Comparison of ENCODE assay signal across 26 mouse cellular contexts in the genomic region with DNA sequence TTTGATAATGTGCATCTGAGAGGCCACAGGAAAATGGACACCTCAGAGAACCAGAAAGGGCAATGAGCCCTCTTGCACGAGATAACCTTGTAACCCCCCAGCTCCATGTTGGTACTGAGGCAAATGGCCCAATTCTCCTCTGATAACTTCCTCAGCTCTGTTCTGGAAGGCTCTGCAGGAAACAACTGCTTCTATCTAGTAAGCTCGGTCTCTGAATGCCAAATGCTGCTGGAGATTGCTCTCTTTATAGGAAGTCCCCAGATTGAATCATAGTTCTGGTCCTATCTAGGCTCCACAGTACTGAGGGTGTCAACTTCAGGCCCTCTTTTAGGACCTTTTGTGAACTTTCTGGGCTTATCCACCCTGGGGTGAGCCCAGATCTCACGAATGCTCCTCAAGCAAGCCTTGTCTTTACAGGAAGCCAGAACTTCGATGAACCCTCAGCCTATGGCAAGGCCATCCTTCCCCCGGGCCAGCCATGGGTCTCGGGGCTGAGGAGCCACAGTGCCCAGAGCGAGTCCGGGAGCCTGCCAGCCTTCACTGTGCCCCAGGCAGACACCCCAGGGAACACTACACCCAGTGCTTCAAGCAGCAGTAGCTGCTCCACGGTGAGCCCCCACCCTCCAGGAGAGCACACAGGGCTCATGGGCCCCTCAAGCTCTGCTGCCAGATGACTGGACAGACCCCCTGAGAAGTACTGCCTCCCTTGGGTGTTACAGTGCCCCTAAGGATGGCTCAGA.
DNase-seq lines count a peak whose midpoint lies in the region; ATAC-seq lines count a peak whose summit lies in the region.
"Had no signal": no experiment of that assay in that cellular context is flagged by ENCODE, and none has a peak within 500 bp of the region (broad histone marks: within the 10 kb centered on the region; RNA-seq: fewer than 3 reads in every experiment).

No protein-coding gene starts in this region.

- no peaks in the 10 kb centered on the region for H3K27me3 ChIP-seq in intestine, embryonic 14.5 days (replicated peaks; ENCODE audit: control insufficient read depth, insufficient read depth, low read length)
- no peaks in the 10 kb centered on the region for H3K27me3 ChIP-seq in intestine, embryonic 15.5 days (replicated peaks)
- no peaks in the 10 kb centered on the region for H3K27me3 ChIP-seq in midbrain, embryonic 10.5 days (ENCODE audit: low read depth, poor library complexity, severe bottlenecking)
- H3K27me3 ChIP-seq in midbrain, embryonic 14.5 days (ENCODE audit: control insufficient read depth, insufficient read depth, low read length) = no peaks in the 10 kb centered on the region
- H3K27me3 ChIP-seq in embryonic facial prominence, embryonic 10.5 days (replicated peaks; ENCODE audit: low read depth, poor library complexity, severe bottlenecking) = no peaks in the 10 kb centered on the region
- H3K27me3 ChIP-seq: heart, embryonic 15.5 days; hindbrain, embryonic 15.5 days; neural tube, embryonic 13.5 days had no signal

- no peak overlapping the region for H3K4me2 ChIP-seq in intestine, embryonic 14.5 days (ENCODE audit: low read length)
- H3K4me2 ChIP-seq in intestine, embryonic 15.5 days (replicated peaks) = no peak overlapping the region
- H3K4me2 ChIP-seq in midbrain, embryonic 14.5 days (ENCODE audit: low read length) = no peak overlapping the region
- H3K4me2 ChIP-seq: embryonic facial prominence, embryonic 13.5 days; heart, embryonic 15.5 days; hindbrain, embryonic 15.5 days; neural tube, embryonic 13.5 days had no signal

- H3K4me1 ChIP-seq in intestine, embryonic 14.5 days (replicated peaks; ENCODE audit: control insufficient read depth, insufficient read depth, low read length) = no peaks in the 10 kb centered on the region
- no peaks in the 10 kb centered on the region for H3K4me1 ChIP-seq in intestine, embryonic 15.5 days (replicated peaks)
- H3K4me1 ChIP-seq in midbrain, embryonic 10.5 days = no peaks in the 10 kb centered on the region
- H3K4me1 ChIP-seq in midbrain, embryonic 14.5 days (ENCODE audit: control insufficient read depth, insufficient read depth, low read length) = no peaks in the 10 kb centered on the region
- H3K4me1 ChIP-seq in embryonic facial prominence, embryonic 10.5 days = peaks cover 5% of the 10 kb centered on the region
- H3K4me1 ChIP-seq: hindbrain, embryonic 15.5 days; neural tube, embryonic 13.5 days had no signal

- no peak overlapping the region for H3K27ac ChIP-seq in intestine, embryonic 14.5 days (ENCODE audit: low read depth)
- no peak overlapping the region for H3K27ac ChIP-seq in intestine, embryonic 15.5 days
- no peak overlapping the region for H3K27ac ChIP-seq in midbrain, embryonic 10.5 days (replicated peaks)
- no peak overlapping the region for H3K27ac ChIP-seq in midbrain, embryonic 14.5 days (replicated peaks; ENCODE audit: low read depth, low read length)
- no peak overlapping the region for H3K27ac ChIP-seq in embryonic facial prominence, embryonic 10.5 days (replicated peaks)
- H3K27ac ChIP-seq: embryonic facial prominence, embryonic 13.5 days; heart, embryonic 15.5 days; hindbrain, embryonic 15.5 days; neural tube, embryonic 13.5 days had no signal

- no peak overlapping the region for H3K4me3 ChIP-seq in intestine, embryonic 14.5 days (ENCODE audit: low read depth, low read length)
- H3K4me3 ChIP-seq in intestine, embryonic 15.5 days (replicated peaks) = no peak overlapping the region
- no peak overlapping the region for H3K4me3 ChIP-seq in midbrain, embryonic 10.5 days
- H3K4me3 ChIP-seq in midbrain, embryonic 14.5 days (replicated peaks; ENCODE audit: low read depth, low read length) = no peak overlapping the region
- H3K4me3 ChIP-seq in embryonic facial prominence, embryonic 10.5 days = no peak overlapping the region
- H3K4me3 ChIP-seq: embryonic facial prominence, embryonic 13.5 days; erythroblast, embryonic 14.5 days; heart, embryonic 15.5 days; hindbrain, embryonic 15.5 days; myocyte; neural tube, embryonic 13.5 days had no signal

- no peak overlapping the region for H3K9ac ChIP-seq in intestine, embryonic 14.5 days (ENCODE audit: low read length)
- no peak overlapping the region for H3K9ac ChIP-seq in intestine, embryonic 15.5 days
- no peak overlapping the region for H3K9ac ChIP-seq in midbrain, embryonic 14.5 days (replicated peaks; ENCODE audit: low read length)
- H3K9ac ChIP-seq: embryonic facial prominence, embryonic 13.5 days; heart, embryonic 15.5 days; hindbrain, embryonic 15.5 days; neural tube, embryonic 13.5 days had no signal

- 93% methylated on average over 9 of the region's 9 CpGs for WGBS in intestine, embryonic 14.5 days
- 88% methylated on average over 9 of the region's 9 CpGs for WGBS in intestine, embryonic 15.5 days
- 90% methylated on average over 9 of the region's 9 CpGs for WGBS in midbrain, embryonic 10.5 days
- 89% methylated on average over 9 of the region's 9 CpGs for WGBS in midbrain, embryonic 14.5 days
- WGBS in embryonic facial prominence, embryonic 10.5 days = 89% methylated on average over 9 of the region's 9 CpGs

- H3K9me3 ChIP-seq in intestine, embryonic 14.5 days (ENCODE audit: control insufficient read depth, low read length) = no peaks in the 10 kb centered on the region
- H3K9me3 ChIP-seq in intestine, embryonic 15.5 days = no peaks in the 10 kb centered on the region
- no peaks in the 10 kb centered on the region for H3K9me3 ChIP-seq in midbrain, embryonic 10.5 days (replicated peaks)
- H3K9me3 ChIP-seq in midbrain, embryonic 14.5 days (ENCODE audit: control insufficient read depth, low read length) = no peaks in the 10 kb centered on the region
- no peaks in the 10 kb centered on the region for H3K9me3 ChIP-seq in embryonic facial prominence, embryonic 10.5 days
- H3K9me3 ChIP-seq: embryonic facial prominence, embryonic 13.5 days; heart, embryonic 15.5 days; hindbrain, embryonic 15.5 days; neural tube, embryonic 13.5 days had no signal

- peak; percentile 28 for DNase-seq in intestine, embryonic 14.5 days (ENCODE audit: low spot score)
- peak; percentile 7 for DNase-seq in midbrain, embryonic 10.5 days (ENCODE audit: low spot score)
- no peak for DNase-seq in midbrain, embryonic 14.5 days
- peak; percentile 6 for DNase-seq in embryonic facial prominence, embryonic 10.5 days (ENCODE audit: low spot score)
- DNase-seq in urinary bladder, adult 2 months (ENCODE audit: low spot score) = no peak
- DNase-seq: adrenal gland, adult 8-10 months; cerebellum, adult 11-12 months; cerebellum, postnatal 10 days; gastrocnemius, postnatal 14 days; heart, adult 18-20 months; layer of hippocampus, adult 9-11 months; liver; retina, postnatal 1 day; right cerebral cortex, postnatal 25 days had no signal

- ATAC-seq in intestine, embryonic 14.5 days (replicated peaks; ENCODE audit: low FRiP score, low TSS enrichment, low read depth) = no peak
- no peak for ATAC-seq in intestine, embryonic 15.5 days
- ATAC-seq in midbrain, embryonic 14.5 days (ENCODE audit: low FRiP score, low TSS enrichment) = no peak
- ATAC-seq in megakaryocyte progenitor cell, adult 5-6 weeks (replicated peaks; ENCODE audit: poor library complexity) = 0 out of 2 replicates have a peak, but pooled peaks have one; percentile 10
- ATAC-seq: activated CD4-positive, CD25-positive, alpha-beta regulatory T cell, adult 4 months; forebrain, embryonic 14.5 days; intestine, embryonic 16.5 days; midbrain, embryonic 16.5 days had no signal

- H3K36me3 ChIP-seq in intestine, embryonic 14.5 days (ENCODE audit: control insufficient read depth, insufficient read depth, low read length) = no peaks in the 10 kb centered on the region
- H3K36me3 ChIP-seq in intestine, embryonic 15.5 days = no peaks in the 10 kb centered on the region
- no peaks in the 10 kb centered on the region for H3K36me3 ChIP-seq in midbrain, embryonic 10.5 days
- H3K36me3 ChIP-seq in midbrain, embryonic 14.5 days (ENCODE audit: control insufficient read depth, insufficient read depth, low read length) = no peaks in the 10 kb centered on the region
- H3K36me3 ChIP-seq in embryonic facial prominence, embryonic 10.5 days (replicated peaks) = no peaks in the 10 kb centered on the region
- H3K36me3 ChIP-seq: embryonic facial prominence, embryonic 13.5 days; heart, embryonic 15.5 days; hindbrain, embryonic 15.5 days; neural tube, embryonic 13.5 days had no signal

Comparison
In these comparisons a context has a peak if more than half of its experiments do, and no peak if none do; other contexts are left out.
1. DNase-seq: peak in intestine, embryonic 14.5 days (single experiment), midbrain, embryonic 10.5 days (single experiment) and embryonic facial prominence, embryonic 10.5 days (single experiment); none in midbrain, embryonic 14.5 days (single experiment) and urinary bladder, adult 2 months (single experiment).